Mouse (Mus musculus) thymus, postnatal 4 days (tissue): ENCODE data around the gene Kif20b.

ENCODE experiments used
- DNase-seq: peaks from one replicate; pipeline ENCODE4 v3.0.0; 2021

The Kif20b gene

GRCm38 (mm10) chr19:34921652-34922602 lies at the start of gene Kif20b:
Kif20b (plus strand) TSS chr19:34922361.
- peak; percentile 97 for DNase-seq

GRCm38 (mm10) chr19:34876676-34877075 lies 45.5 kb upstream of the Kif20b start:
- DNase-seq: no peak

- peak; percentile 75 for DNase-seq
Measured at GRCm38 (mm10) chr19:34877898-34878602, 44.1 kb upstream of the Kif20b start.

- peak; percentile 76 for DNase-seq
Measured at GRCm38 (mm10) chr19:34878603-34879541, 43.3 kb upstream of the Kif20b start, which contains the start of gene Pank1. Pank1 (minus strand) TSS chr19:34879455.

GRCm38 (mm10) chr19:34879624-34880023 lies 42.5 kb upstream of the Kif20b start:
- DNase-seq: no peak

GRCm38 (mm10) chr19:34881160-34881559 lies 41.0 kb upstream of the Kif20b start:
- no peak for DNase-seq

- DNase-seq: no peak
Measured at GRCm38 (mm10) chr19:34882443-34882842, 39.7 kb upstream of the Kif20b start.

GRCm38 (mm10) chr19:34883526-34884224 lies 38.5 kb upstream of the Kif20b start:
- DNase-seq: no peak

- DNase-seq: no peak
Measured at GRCm38 (mm10) chr19:34886324-34886723, 35.8 kb upstream of the Kif20b start.

GRCm38 (mm10) chr19:34890981-34891380 lies 31.2 kb upstream of the Kif20b start:
- no peak for DNase-seq

GRCm38 (mm10) chr19:34891590-34891989 lies 30.6 kb upstream of the Kif20b start:
- no peak for DNase-seq

GRCm38 (mm10) chr19:34895082-34895481 lies 27.1 kb upstream of the Kif20b start:
- no peak for DNase-seq

GRCm38 (mm10) chr19:34897082-34897965 lies 24.8 kb upstream of the Kif20b start:
- no peak for DNase-seq

GRCm38 (mm10) chr19:34898941-34899340 lies 23.2 kb upstream of the Kif20b start:
- DNase-seq: no peak

- no peak for DNase-seq
Measured at GRCm38 (mm10) chr19:34901266-34901665, 20.9 kb upstream of the Kif20b start.

GRCm38 (mm10) chr19:34901735-34902134 lies 20.4 kb upstream of the Kif20b start:
- no peak for DNase-seq

- no peak for DNase-seq
Measured at GRCm38 (mm10) chr19:34904032-34904431, 18.1 kb upstream of the Kif20b start.

GRCm38 (mm10) chr19:34905424-34905823 lies 16.7 kb upstream of the Kif20b start:
- DNase-seq: no peak

- no peak for DNase-seq
Measured at GRCm38 (mm10) chr19:34906772-34907171, 15.4 kb upstream of the Kif20b start.

- no peak for DNase-seq
Measured at GRCm38 (mm10) chr19:34912366-34912765, 9.8 kb upstream of the Kif20b start.

GRCm38 (mm10) chr19:34920066-34920465 lies 2.1 kb upstream of the Kif20b start:
- no peak for DNase-seq
